Mouse (Mus musculus): ENCODE data around the gene Rps6kc1. TPM values are rescaled to one million over a fixed set of nuclear protein-coding genes. Genes with fewer than 3 reads are reported as not detected.

Rps6kc1 gene
- polyA plus RNA-seq, 1 experiment from 2014 or later, result 20.1 TPM

DNA sequence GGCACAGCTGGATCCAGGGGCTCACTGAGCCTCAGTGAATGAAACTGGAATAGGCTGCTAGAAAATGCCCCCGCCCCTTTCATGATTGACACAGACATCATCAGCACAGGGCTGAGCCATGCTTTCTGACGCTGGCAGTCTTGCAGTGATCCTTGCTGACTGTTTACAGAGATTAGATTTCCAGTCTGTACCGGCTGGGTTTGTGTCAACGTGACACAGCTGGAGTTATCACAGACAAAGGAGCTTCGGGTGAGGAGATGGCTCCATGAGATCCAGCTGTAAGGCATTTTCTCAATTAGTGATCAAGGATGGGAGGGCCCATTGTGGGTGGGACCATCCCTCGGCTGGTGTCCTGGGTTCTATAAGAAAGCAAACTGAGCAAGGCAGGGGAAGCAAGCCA, 214.0 kb downstream of the Rps6kc1 start:
- DNase-seq (ENCODE audit: low spot score, missing footprints), result no peak
- no peaks in the 10 kb centered on the region for H3K9me3 ChIP-seq (ENCODE audit: control insufficient read depth, low read length)
- WGBS, result 25% methylated on average over 6 of the region's 6 CpGs

DNA sequence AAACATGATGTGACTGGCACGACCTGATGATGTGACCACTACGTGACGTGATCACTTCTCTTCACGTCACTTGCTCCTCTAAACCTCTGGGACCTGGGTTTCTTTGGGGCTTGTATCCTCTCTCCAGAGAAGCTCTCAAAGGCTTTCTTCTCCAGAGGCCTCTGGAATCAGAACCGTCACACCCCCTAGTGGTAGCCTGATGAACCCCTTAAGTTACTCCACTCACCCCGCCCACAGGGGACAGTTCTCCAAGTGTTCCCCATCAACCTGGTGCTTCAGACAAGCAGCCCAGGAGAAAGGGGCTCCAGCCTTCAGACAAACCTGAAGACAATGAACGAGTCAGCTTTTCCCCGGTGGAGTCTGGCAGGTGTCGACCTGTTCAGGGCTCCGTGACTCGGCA, 216.0 kb downstream of the Rps6kc1 start:
- DNase-seq (ENCODE audit: low spot score, missing footprints) (peak; percentile 86), ATAC-seq (ENCODE audit: low FRiP score) (no peak)
- H3K9me3 ChIP-seq (ENCODE audit: control insufficient read depth, low read length), result no peaks in the 10 kb centered on the region
- H3K4me2 ChIP-seq, result no peak overlapping the region
- 68% methylated on average over 11 of the region's 11 CpGs for WGBS
- no peak overlapping the region for H3K9ac ChIP-seq (ENCODE audit: low read length)
- no peak overlapping the region for H3K4me3 ChIP-seq (ENCODE audit: low read depth, low read length)
- H3K36me3 ChIP-seq (ENCODE audit: control insufficient read depth, insufficient read depth, low read length), result no peaks in the 10 kb centered on the region
- H3K4me1 ChIP-seq (ENCODE audit: control insufficient read depth, insufficient read depth, low read length), result no peaks in the 10 kb centered on the region
- H3K27me3 ChIP-seq (ENCODE audit: control insufficient read depth, insufficient read depth, low read length), result no peaks in the 10 kb centered on the region
- no peak overlapping the region for H3K27ac ChIP-seq (ENCODE audit: low read depth, low read length)

More for the DNA sequence above, 214.0 kb downstream of the Rps6kc1 start:
- no peak for ATAC-seq (ENCODE audit: low FRiP score)
- no peak overlapping the region for H3K4me3 ChIP-seq (ENCODE audit: low read depth, low read length)
- no peaks in the 10 kb centered on the region for H3K4me1 ChIP-seq (ENCODE audit: control insufficient read depth, insufficient read depth, low read length)
- no peak overlapping the region for H3K27ac ChIP-seq (ENCODE audit: low read depth, low read length)
- no peak overlapping the region for H3K4me2 ChIP-seq
- H3K27me3 ChIP-seq (ENCODE audit: control insufficient read depth, insufficient read depth, low read length), result no peaks in the 10 kb centered on the region
- H3K36me3 ChIP-seq (ENCODE audit: control insufficient read depth, insufficient read depth, low read length), result no peaks in the 10 kb centered on the region
- H3K9ac ChIP-seq (ENCODE audit: low read length), result no peak overlapping the region

DNA sequence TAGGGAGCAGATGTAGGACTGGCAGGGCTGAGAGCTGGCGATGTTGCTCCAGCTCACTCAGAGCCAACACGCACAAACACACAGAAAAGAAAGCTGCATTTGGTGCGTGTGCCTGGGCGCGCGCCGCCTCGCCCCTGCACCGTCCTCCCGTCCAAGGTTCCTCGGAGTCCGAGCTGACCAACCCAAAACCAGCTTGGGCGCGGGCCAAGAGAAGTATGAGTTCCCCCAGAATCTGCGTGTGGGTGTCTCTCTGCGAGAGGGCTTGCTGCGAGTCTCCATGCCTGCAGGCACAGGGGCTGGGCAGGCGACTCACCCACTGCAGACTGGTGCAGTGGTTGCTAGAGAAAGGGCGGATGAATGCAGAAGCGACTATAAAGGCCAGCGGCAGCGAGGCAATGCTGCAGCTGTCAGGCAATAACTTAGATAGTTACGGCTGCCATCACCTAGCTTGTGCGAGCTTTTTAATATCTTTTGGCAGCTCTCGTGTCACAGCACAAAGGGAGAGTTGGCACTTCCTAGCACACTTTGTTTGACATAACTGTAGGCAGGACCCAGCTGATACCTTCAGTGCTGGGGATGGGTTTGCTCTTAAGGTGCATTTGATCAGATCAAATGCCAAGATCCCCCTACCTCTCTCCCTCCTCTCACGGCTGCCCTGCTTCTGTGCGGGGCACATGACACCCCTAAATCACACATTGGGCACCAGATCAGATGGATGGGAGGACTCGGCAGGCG, 220.9 kb downstream of the Rps6kc1 start:
- DNase-seq (ENCODE audit: low spot score, missing footprints) (no peak), ATAC-seq (ENCODE audit: low FRiP score) (no peak)
- Histone ChIP-seq H3K4me3 (ENCODE audit: low read depth, low read length) (no peak overlapping the region), H3K36me3 (ENCODE audit: control insufficient read depth, insufficient read depth, low read length) (no peaks in the 10 kb centered on the region), H3K9ac (ENCODE audit: low read length) (no peak overlapping the region), H3K27me3 (ENCODE audit: control insufficient read depth, insufficient read depth, low read length) (no peaks in the 10 kb centered on the region), H3K9me3 (ENCODE audit: control insufficient read depth, low read length) (no peaks in the 10 kb centered on the region), H3K4me2 (no peak overlapping the region), H3K27ac (ENCODE audit: low read depth, low read length) (no peak overlapping the region), H3K4me1 (ENCODE audit: control insufficient read depth, insufficient read depth, low read length) (no peaks in the 10 kb centered on the region)
- WGBS, result 87% methylated on average over 29 of the region's 29 CpGs

DNA sequence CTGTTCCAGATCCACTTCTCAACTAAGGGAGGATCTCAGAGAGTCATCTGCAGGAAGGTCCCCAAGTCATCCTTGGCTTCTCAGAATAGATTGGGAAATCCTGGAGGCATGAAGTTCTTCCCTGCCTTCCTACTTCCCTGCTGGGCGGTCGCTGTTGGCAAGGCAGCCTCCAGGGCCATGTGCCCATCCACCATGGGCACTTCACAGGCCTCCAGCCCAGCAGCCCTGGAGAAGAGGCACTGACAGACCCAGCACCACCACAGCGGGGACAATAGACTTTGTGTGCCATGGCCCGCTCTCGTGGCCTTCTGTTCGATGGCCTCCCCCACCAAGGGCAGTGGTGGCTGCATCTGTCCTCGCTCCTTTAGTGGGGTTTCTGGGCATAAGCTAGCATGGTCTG, 228.5 kb downstream of the Rps6kc1 start:
- no peak overlapping the region for H3K4me3 ChIP-seq (ENCODE audit: low read depth, low read length)
- no peaks in the 10 kb centered on the region for H3K9me3 ChIP-seq (ENCODE audit: control insufficient read depth, low read length)
- H3K27ac ChIP-seq (ENCODE audit: low read depth, low read length), result no peak overlapping the region
- 85% methylated on average over 7 of the region's 7 CpGs for WGBS
- no peak overlapping the region for H3K4me2 ChIP-seq
- H3K36me3 ChIP-seq (ENCODE audit: control insufficient read depth, insufficient read depth, low read length), result no peaks in the 10 kb centered on the region
- H3K27me3 ChIP-seq (ENCODE audit: control insufficient read depth, insufficient read depth, low read length), result no peaks in the 10 kb centered on the region; the same call in 1 of the 2 replicates
- ATAC-seq (ENCODE audit: low FRiP score), result no peak
- peaks cover 14% of the 10 kb centered on the region for H3K4me1 ChIP-seq (ENCODE audit: control insufficient read depth, insufficient read depth, low read length)
- H3K9ac ChIP-seq (ENCODE audit: low read length), result no peak overlapping the region
- no peak for DNase-seq (ENCODE audit: low spot score, missing footprints)

DNA sequence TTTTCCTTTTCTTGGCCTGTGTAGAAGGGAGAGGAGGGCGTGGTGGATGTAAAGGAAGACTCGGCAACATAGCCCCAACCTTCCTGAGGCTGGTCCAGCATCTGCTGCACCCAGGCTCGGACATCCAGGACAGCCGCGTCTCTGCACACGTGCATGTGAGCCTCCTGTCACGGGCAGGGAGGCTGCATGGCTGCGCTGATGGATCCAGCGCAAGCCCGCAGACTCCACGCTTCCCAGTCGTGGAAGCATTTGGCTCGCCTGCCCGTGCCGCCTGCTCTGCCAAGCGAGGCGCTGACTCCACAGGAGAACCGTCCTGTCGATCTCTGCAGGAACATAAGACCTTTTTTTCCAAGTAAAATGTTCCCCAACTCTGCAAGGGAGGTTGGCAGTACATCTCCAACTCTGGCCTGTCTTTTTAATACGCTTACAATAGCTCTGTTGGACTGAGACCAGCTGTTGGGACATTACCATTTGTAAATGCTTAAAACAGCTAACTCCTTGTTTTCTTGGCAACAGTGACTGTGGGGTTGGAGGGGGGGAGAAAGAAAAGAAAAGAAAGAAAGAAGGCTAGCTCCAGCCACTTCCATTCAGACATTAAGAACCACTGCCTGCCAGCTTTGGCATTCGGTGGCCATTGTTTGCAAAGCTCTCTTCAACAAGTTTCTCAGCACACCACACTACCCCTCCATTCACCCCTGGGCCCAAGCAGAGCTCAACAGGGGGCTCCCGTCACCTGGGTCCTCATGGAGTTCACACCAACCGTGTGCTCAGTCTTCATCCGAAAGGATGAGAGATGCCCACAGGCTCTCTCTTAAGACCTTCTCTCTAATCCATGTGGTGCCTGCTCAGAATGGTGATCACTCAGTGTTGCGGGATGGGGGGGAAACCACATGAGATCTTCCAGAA, 229.3 kb downstream of the Rps6kc1 start:
- Histone ChIP-seq H3K4me2 (peak overlapping the region; percentile 24; the same call in 1 of the 2 replicates), H3K9ac (ENCODE audit: low read length) (peak overlapping the region; percentile 53), H3K27ac (ENCODE audit: low read depth, low read length) (peak overlapping the region; percentile 63), H3K36me3 (ENCODE audit: control insufficient read depth, insufficient read depth, low read length) (no peaks in the 10 kb centered on the region), H3K4me1 (ENCODE audit: control insufficient read depth, insufficient read depth, low read length) (peaks cover 14% of the 10 kb centered on the region), H3K9me3 (ENCODE audit: control insufficient read depth, low read length) (no peaks in the 10 kb centered on the region), H3K27me3 (ENCODE audit: control insufficient read depth, insufficient read depth, low read length) (no peaks in the 10 kb centered on the region; the same call in 1 of the 2 replicates), H3K4me3 (ENCODE audit: low read depth, low read length) (no peak overlapping the region)
- WGBS, result 39% methylated on average over 25 of the region's 25 CpGs
- ATAC-seq (ENCODE audit: low FRiP score) (peak; percentile 65), DNase-seq (ENCODE audit: low spot score, missing footprints) (peak; percentile 93)

DNA sequence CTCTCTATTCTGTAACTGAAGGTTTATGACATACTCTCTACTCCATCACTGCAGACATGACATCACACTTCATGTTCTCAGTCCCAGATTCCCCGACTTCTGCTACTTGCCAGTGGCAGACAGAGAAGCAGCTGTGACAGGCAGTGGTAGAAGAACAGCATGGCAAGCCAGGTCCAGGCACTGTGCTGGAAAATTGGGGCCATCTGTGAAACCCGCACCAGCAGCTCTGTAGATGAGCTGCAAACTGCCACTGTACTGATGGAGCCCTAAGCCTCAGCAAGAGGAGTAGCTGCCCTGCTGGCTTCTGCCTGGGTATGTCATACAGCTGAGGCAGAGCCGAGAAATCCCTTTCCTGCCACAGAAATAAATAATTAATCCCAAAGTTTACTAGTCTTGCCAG, 236.1 kb downstream of the Rps6kc1 start:
- Histone ChIP-seq H3K9ac (ENCODE audit: low read length) (no peak overlapping the region), H3K4me2 (no peak overlapping the region), H3K36me3 (ENCODE audit: control insufficient read depth, insufficient read depth, low read length) (no peaks in the 10 kb centered on the region), H3K9me3 (ENCODE audit: control insufficient read depth, low read length) (no peaks in the 10 kb centered on the region), H3K27me3 (ENCODE audit: control insufficient read depth, insufficient read depth, low read length) (no peaks in the 10 kb centered on the region), H3K4me3 (ENCODE audit: low read depth, low read length) (no peak overlapping the region), H3K4me1 (ENCODE audit: control insufficient read depth, insufficient read depth, low read length) (no peaks in the 10 kb centered on the region), H3K27ac (ENCODE audit: low read depth, low read length) (no peak overlapping the region)
- WGBS, result 90% methylated on average over 3 of the region's 3 CpGs
- no peak for ATAC-seq (ENCODE audit: low FRiP score)
- no peak for DNase-seq (ENCODE audit: low spot score, missing footprints)

DNA sequence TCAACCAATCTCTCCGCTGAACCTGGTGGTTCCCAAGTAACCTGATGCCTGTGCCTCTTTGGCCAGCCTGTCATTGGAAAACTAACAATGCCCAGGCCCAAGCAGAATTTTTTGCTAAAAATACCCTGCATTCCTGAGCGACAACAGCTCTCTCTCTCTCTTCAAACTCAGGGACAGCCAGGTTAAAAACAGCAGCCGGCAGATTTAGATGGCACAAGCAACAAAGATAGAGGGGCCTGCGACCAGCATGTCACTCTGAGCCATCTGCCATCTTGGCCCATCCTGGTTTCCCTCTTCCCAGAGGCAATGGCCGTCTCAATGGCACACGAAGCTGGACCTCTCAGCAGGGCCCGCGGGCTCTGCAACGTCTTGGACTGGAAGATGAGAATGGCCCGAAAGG, 242.5 kb downstream of the Rps6kc1 start:
- Histone ChIP-seq H3K9ac (ENCODE audit: low read length) (no peak overlapping the region), H3K4me1 (ENCODE audit: control insufficient read depth, insufficient read depth, low read length) (peaks cover 4% of the 10 kb centered on the region), H3K27ac (ENCODE audit: low read depth, low read length) (no peak overlapping the region), H3K4me2 (no peak overlapping the region), H3K9me3 (ENCODE audit: control insufficient read depth, low read length) (no peaks in the 10 kb centered on the region), H3K27me3 (ENCODE audit: control insufficient read depth, insufficient read depth, low read length) (no peaks in the 10 kb centered on the region), H3K36me3 (ENCODE audit: control insufficient read depth, insufficient read depth, low read length) (no peaks in the 10 kb centered on the region), H3K4me3 (ENCODE audit: low read depth, low read length) (no peak overlapping the region)
- whole genome bisulfite sequencing, result 85% methylated on average over 10 of the region's 10 CpGs
- DNase-seq (ENCODE audit: low spot score, missing footprints) (peak; percentile 73), ATAC-seq (ENCODE audit: low FRiP score) (no peak)

DNA sequence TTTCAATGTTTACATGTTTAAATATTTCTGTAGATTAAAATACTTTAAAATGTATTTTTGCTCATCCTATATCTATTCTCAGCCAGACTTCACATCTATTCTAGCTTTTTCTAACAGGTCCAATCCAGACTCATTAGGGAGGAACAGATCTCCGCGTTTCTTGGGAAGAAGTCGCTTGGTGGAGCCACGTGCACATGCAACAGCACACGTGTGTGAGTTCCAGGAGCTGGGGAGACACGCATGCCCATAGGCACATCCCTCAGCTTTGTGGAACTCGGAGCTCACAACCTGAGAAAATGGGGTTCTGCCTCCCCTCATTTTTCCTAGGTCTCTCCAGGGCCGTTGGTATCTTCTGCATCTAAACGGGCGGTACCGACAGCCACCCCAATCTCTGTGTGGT, 243.7 kb downstream of the Rps6kc1 start:
- Histone ChIP-seq H3K27me3 (ENCODE audit: control insufficient read depth, insufficient read depth, low read length) (no peaks in the 10 kb centered on the region), H3K9me3 (ENCODE audit: control insufficient read depth, low read length) (no peaks in the 10 kb centered on the region), H3K4me3 (ENCODE audit: low read depth, low read length) (no peak overlapping the region), H3K9ac (ENCODE audit: low read length) (no peak overlapping the region), H3K27ac (ENCODE audit: low read depth, low read length) (no peak overlapping the region), H3K36me3 (ENCODE audit: control insufficient read depth, insufficient read depth, low read length) (no peaks in the 10 kb centered on the region), H3K4me1 (ENCODE audit: control insufficient read depth, insufficient read depth, low read length) (peaks cover 4% of the 10 kb centered on the region), H3K4me2 (no peak overlapping the region)
- WGBS, result 94% methylated on average over 11 of the region's 11 CpGs
- ATAC-seq (ENCODE audit: low FRiP score) (no peak), DNase-seq (ENCODE audit: low spot score, missing footprints) (no peak)

DNA sequence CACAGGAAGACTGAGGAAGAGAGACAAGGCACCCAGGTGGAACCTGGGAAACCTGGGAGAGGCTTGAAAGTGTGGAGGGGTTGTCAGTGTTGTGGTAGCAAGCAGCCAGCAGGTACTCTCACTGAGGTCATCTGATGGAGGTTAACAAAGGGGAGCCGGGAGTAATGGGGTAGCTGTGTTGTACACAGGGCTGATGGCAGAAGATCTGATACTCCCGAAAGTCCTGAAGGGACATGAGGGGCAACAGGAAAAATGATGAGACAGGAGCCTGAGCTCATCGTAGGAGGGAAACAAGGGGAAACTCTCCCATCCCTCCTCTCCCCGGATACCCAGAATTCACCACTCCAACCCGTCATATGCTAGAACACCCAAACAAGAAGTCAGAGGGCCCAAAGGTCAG, 244.2 kb downstream of the Rps6kc1 start:
- Histone ChIP-seq H3K9me3 (ENCODE audit: control insufficient read depth, low read length) (no peaks in the 10 kb centered on the region), H3K27ac (ENCODE audit: low read depth, low read length) (no peak overlapping the region), H3K4me3 (ENCODE audit: low read depth, low read length) (no peak overlapping the region), H3K36me3 (ENCODE audit: control insufficient read depth, insufficient read depth, low read length) (no peaks in the 10 kb centered on the region), H3K4me1 (ENCODE audit: control insufficient read depth, insufficient read depth, low read length) (peaks cover 4% of the 10 kb centered on the region), H3K4me2 (no peak overlapping the region), H3K9ac (ENCODE audit: low read length) (no peak overlapping the region), H3K27me3 (ENCODE audit: control insufficient read depth, insufficient read depth, low read length) (no peaks in the 10 kb centered on the region)
- DNase-seq (ENCODE audit: low spot score, missing footprints) (peak; percentile 51), ATAC-seq (ENCODE audit: low FRiP score) (no peak)
- 93% methylated on average over 5 of the region's 5 CpGs for WGBS

All from midbrain, embryonic 11.5 days (tissue).